ENCODE assay signal across 12 mouse cellular contexts in the genomic region with DNA sequence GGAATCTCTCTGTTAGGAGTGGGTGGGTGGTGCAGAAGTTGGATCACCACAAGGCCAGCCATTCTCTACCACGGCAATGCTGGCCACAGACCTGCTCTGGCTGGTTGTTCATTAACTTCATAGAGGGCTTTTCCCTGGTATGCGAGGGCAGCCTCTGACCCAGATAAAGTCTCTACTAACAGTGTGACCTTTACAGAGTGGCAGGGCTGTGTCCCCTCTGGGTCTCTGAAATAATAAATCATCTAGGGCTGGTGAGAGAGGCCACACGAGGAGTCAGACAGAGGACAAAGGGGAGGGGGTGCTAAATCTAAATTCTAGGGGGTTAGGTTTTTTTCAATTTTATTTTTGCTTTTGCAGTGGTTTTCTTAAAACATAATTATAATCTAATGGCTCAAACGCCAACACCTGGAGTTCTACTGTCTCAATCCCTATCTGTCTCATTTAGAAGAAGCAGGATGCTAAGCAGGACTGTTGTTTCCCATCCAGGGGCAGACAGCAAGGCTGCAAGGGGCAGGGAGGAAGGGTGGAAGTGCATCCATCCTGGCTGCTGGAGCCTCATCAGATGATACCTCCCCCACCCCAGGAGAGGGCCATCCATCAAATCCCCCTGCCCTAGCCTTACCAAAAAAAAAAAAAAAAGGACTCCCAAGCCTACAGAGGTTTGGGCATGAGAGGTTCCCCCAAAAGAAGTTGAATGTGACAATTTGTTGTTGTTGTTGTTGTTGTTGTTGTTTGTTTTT.
DNase-seq lines count a peak whose midpoint lies in the region; ATAC-seq and TF ChIP-seq lines count a peak whose summit lies in the region.
"Had no signal": no experiment of that assay in that cellular context is flagged by ENCODE, and none has a peak within 500 bp of the region (broad histone marks: within the 10 kb centered on the region; RNA-seq: fewer than 3 reads in every experiment).

No protein-coding gene starts in this region.

- no peak overlapping the region for H3K27ac ChIP-seq in lung, postnatal 0 days (ENCODE audit: low read length)
- 0 out of 2 replicates have a peak overlapping the region, but pooled peaks have one; percentile 79 for H3K27ac ChIP-seq in limb, embryonic 15.5 days
- no peak overlapping the region for H3K27ac ChIP-seq in stomach, postnatal 0 days (replicated peaks)

- no peaks in the 10 kb centered on the region for H3K9me3 ChIP-seq in lung, postnatal 0 days (ENCODE audit: low read length)
- H3K9me3 ChIP-seq in limb, embryonic 15.5 days: no peaks in the 10 kb centered on the region
- H3K9me3 ChIP-seq in stomach, postnatal 0 days (ENCODE audit: control insufficient read depth, low read length): no peaks in the 10 kb centered on the region
- H3K9me3 ChIP-seq: lung, embryonic 15.5 days had no signal

- ATAC-seq in lung, postnatal 0 days: peak; percentile 37; the same call in 1 of the 2 replicates
- no peak for ATAC-seq in limb, embryonic 15.5 days (ENCODE audit: insufficient number of reproducible peaks, low FRiP score, low TSS enrichment, low read depth)
- ATAC-seq in stomach, postnatal 0 days (ENCODE audit: low FRiP score, low TSS enrichment): peak; percentile 76

- no peaks in the 10 kb centered on the region for H3K27me3 ChIP-seq in lung, postnatal 0 days (replicated peaks; ENCODE audit: insufficient read depth, low read length)
- no peaks in the 10 kb centered on the region for H3K27me3 ChIP-seq in limb, embryonic 15.5 days
- no peaks in the 10 kb centered on the region for H3K27me3 ChIP-seq in stomach, postnatal 0 days (ENCODE audit: control insufficient read depth, insufficient read depth, low read length)
- H3K27me3 ChIP-seq: lung, embryonic 15.5 days had no signal

- no peak for DNase-seq in lung, postnatal 0 days (ENCODE audit: low spot score)
- no peak for DNase-seq in lung, postnatal 14 days
- DNase-seq in kidney, adult 9 months: peak; percentile 93
- peak; percentile 45 for DNase-seq in stomach, postnatal 0 days (ENCODE audit: low spot score)
- no peak for DNase-seq in gastrocnemius, adult 8-10 months (ENCODE audit: low spot score in 2 of 2)
- DNase-seq in cerebellum, postnatal 36 days: no peak
- DNase-seq in right cerebral cortex, adult 2 months (ENCODE audit: low spot score in 2 of 2): no peak
- DNase-seq: cerebellum, postnatal 10 days; gastrocnemius, postnatal 25 days; midbrain, embryonic 14.5 days had no signal

- no peaks in the 10 kb centered on the region for H3K36me3 ChIP-seq in lung, postnatal 0 days (ENCODE audit: insufficient read depth, low read length)
- H3K36me3 ChIP-seq in limb, embryonic 15.5 days: no peaks in the 10 kb centered on the region
- H3K36me3 ChIP-seq in stomach, postnatal 0 days (ENCODE audit: control insufficient read depth, insufficient read depth, low read length): no peaks in the 10 kb centered on the region
- H3K36me3 ChIP-seq: lung, embryonic 15.5 days had no signal

- no peak overlapping the region for H3K4me2 ChIP-seq in lung, postnatal 0 days (replicated peaks; ENCODE audit: low read depth, low read length)
- H3K4me2 ChIP-seq in limb, embryonic 15.5 days: no peak overlapping the region
- no peak overlapping the region for H3K4me2 ChIP-seq in stomach, postnatal 0 days (replicated peaks; ENCODE audit: low read depth)
- H3K4me2 ChIP-seq: lung, embryonic 15.5 days had no signal

- no peak for TF ChIP-seq CTCF in lung, postnatal 0 days (IDR thresholded peaks at IDR 0.05)
- TF ChIP-seq CTCF in stomach, postnatal 0 days (IDR thresholded peaks at IDR 0.05; ENCODE audit: low read depth): no peak

- no peak for TF ChIP-seq EP300 in lung, postnatal 0 days (IDR thresholded peaks at IDR 0.05)
- TF ChIP-seq EP300 in stomach, postnatal 0 days (optimal IDR thresholded peaks at IDR 0.05): no peak

- WGBS in lung, postnatal 0 days: 26% methylated on average over 4 of the region's 4 CpGs
- WGBS in limb, embryonic 15.5 days: 40% methylated on average over 4 of the region's 4 CpGs
- 54% methylated on average over 4 of the region's 4 CpGs for WGBS in stomach, postnatal 0 days

- H3K9ac ChIP-seq in lung, postnatal 0 days (replicated peaks; ENCODE audit: low read depth): no peak overlapping the region
- H3K9ac ChIP-seq in limb, embryonic 15.5 days: no peak overlapping the region
- no peak overlapping the region for H3K9ac ChIP-seq in stomach, postnatal 0 days (ENCODE audit: low read length)
- H3K9ac ChIP-seq: lung, embryonic 15.5 days had no signal

- H3K4me1 ChIP-seq in lung, postnatal 0 days (ENCODE audit: insufficient read depth, low read depth, low read length): no peaks in the 10 kb centered on the region
- peaks cover 24% of the 10 kb centered on the region for H3K4me1 ChIP-seq in limb, embryonic 15.5 days
- no peaks in the 10 kb centered on the region for H3K4me1 ChIP-seq in stomach, postnatal 0 days (replicated peaks; ENCODE audit: control insufficient read depth, insufficient read depth)

- no peak overlapping the region for H3K4me3 ChIP-seq in lung, postnatal 0 days (ENCODE audit: low read depth, low read length)
- no peak overlapping the region for H3K4me3 ChIP-seq in limb, embryonic 15.5 days
- no peak overlapping the region for H3K4me3 ChIP-seq in stomach, postnatal 0 days (ENCODE audit: low read depth, low read length)
- H3K4me3 ChIP-seq: lung, embryonic 15.5 days had no signal

Comparison
In these comparisons a context has a peak if more than half of its experiments do, and no peak if none do; other contexts are left out.
1. DNase-seq: peak in kidney, adult 9 months (single experiment) and stomach, postnatal 0 days (single experiment); none in lung, postnatal 0 days (single experiment), lung, postnatal 14 days (single experiment), gastrocnemius, adult 8-10 months (0 of 2), cerebellum, postnatal 36 days (0 of 2) and right cerebral cortex, adult 2 months (0 of 2).